Mouse (Mus musculus): ENCODE measurements around the gene Gabrg3. TPM values are rescaled to one million over a fixed set of nuclear protein-coding genes. Genes with fewer than 3 reads are reported as not detected.

Gene Gabrg3
- 0.10 TPM for polyA plus RNA-seq (2014; fragmentation: Illumina TruSeq; extraction: RNeasy Lipid Tissue Mini Kit (QIAGEN cat#74804); ENCODE audit: low read depth, low replicate concordance)

DNA sequence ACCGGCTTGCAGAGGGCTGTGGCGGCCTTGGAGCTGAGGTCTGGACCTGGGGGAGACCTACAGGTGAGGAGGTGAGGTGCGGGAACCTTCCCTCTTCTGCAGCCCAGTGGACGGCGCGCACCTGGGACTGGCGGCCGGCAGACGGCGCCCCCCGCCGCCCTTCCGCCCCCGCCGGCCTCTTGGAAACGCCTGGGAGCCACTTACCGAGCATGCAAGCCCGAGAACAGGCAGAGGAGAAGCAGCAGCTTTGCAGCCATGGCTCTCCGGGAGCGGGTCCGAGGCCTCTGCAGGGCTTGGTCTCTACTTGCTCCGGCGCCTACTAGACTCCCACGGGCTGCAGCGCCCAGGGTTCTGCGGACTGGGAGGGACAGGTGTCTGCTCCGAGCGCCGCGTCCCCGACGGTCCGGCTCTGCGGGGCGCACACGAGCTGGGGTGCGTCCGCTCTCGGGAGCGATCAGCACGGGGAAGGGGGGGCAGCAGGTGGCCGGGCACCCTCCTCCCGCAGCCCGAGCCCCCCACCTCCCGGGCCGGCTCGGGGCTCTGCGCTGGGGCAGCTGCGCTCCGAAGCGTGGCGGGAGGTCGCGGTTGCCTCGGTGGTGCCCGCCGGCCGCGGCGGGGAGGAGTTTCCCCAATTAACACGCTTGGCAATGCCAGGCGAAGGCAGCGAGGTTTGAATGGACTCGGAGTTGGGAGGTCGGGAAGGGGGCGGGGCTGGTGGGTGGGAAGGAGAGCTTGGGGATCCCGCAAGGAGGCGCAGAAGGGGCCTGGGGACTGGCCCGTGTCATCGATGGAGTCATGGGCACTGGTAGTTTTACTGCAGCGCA lies at the start of gene Gabrg3:
Gene Gabrg3, minus strand, starts transcription at position 672 of the 824 bp plus-strand sequence.

DNA sequence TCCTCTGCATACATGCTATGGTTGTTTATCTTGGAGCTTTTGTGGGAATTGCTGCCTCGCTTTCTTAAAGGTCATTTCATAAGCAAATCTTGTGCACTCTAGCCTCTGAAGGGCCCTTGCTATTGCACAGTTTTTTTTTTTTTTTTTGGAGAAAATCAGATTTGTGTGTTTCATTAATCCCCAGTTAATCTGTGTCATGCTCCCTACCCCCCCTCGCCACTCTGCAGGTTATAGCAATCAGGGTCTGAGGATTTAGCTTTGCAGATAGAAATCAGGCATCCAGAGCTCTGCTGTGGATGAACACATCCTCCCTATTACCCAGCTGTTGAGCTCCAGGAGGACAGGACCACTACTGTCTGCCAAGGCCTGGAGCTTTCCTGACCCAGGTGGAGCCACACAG lies 32.4 kb upstream of the Gabrg3 start, which contains the start of gene Gabrb3:
Gene Gabrb3, plus strand, starts transcription at position 301 of the 400 bp plus-strand sequence.

Other genes starting within 250 kb of the Gabrg3 start
- gene Gabrb3, start 32.5 kb upstream of the Gabrg3 start, polyA plus RNA-seq (2014; fragmentation: Illumina TruSeq; extraction: RNeasy Lipid Tissue Mini Kit (QIAGEN cat#74804); ENCODE audit: low read depth, low replicate concordance), result 0.31 TPM
- not detected for gene Gabra5, start 122.9 kb upstream of the Gabrg3 start, polyA plus RNA-seq (2014; fragmentation: Illumina TruSeq; extraction: RNeasy Lipid Tissue Mini Kit (QIAGEN cat#74804); ENCODE audit: low read depth, low replicate concordance)

All from heart, adult 10 weeks (tissue).